Mouse (Mus musculus) E14TG2a.4 (cell line): ENCODE data around the gene Icos.

ENCODE experiments used
- CTCF ChIP-seq: conservative IDR thresholded peaks from 2 replicates; pipeline ENCODE4 v1.5.1; 2014; ENCODE audit warnings: low read length
- NANOG ChIP-seq: IDR thresholded peaks from 2 replicates; pipeline ENCODE4 v1.6.1; 2014; ENCODE audit warnings: borderline replicate concordance, low read length, mixed read lengths
- POU5F1 ChIP-seq: IDR thresholded peaks from 2 replicates; pipeline ENCODE4 v1.6.1; 2014; ENCODE audit warnings: low read length, borderline replicate concordance

DNA sequence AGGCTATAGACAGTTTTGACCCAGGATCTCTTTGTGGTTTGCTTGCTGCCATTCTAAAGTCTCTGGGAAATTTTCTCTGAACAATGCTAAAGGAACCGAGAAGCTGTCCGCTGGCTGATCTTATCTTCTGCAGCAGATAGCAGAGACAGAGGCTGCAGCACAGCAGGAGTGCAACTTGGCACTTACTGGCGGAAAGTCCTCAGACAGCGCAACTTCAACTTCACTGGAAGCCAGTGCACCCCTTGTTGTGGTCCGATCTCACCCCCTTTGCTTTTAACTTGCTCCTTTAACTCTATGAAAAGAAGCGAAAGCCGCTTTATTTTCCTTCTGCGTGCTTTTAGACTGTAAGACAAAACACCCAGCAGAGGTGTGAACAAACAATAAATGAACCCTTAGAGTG, 12.6 kb downstream of the Icos start:
- TF ChIP-seq CTCF (no peak), NANOG (no peak), POU5F1 (no peak)
